Mouse (Mus musculus) cortical plate, adult 2 months (tissue): ENCODE measurements around the gene Olfr1028.

Source experiments
- CTCF ChIP-seq: fragments of 200-500 bp; IDR thresholded peaks from 2 replicates; pipeline ENCODE4 v1.5.1; 2011; ENCODE audit warnings: mild to moderate bottlenecking, control low read depth, low read length; ENCODE audit not compliant: insufficient read depth; ENCODE audit errors: extremely low read depth
- POLR2A ChIP-seq: fragments of 200-500 bp; IDR thresholded peaks from 2 replicates; pipeline ENCODE4 v1.6.1; 2011; ENCODE audit warnings: mild to moderate bottlenecking, low read length, control low read depth; ENCODE audit not compliant: insufficient read depth; ENCODE audit errors: extremely low read depth

DNA sequence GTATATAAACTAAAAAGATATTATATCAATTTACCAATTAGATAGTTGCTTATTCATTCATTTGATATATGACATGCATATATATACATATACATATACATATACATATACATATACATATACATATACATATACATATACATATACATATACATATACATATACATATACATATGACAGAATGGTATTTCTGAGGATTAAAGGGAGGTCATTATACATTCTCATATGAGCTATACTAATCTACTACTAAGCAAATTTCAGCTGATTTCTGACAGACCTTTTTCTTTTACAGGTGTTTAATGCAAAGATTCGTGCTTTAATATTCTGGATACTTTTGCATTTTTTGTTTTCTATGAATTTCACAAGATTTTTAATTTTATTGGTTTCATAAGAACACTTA is at the start of gene Olfr1028:
- no peak for TF ChIP-seq CTCF
- no peak for TF ChIP-seq POLR2A
